Mouse (Mus musculus) E14TG2a.4 (cell line): ENCODE data around the gene Cog4.

Source experiments
- CTCF ChIP-seq: conservative IDR thresholded peaks from 2 replicates; pipeline ENCODE4 v1.5.1; 2014; ENCODE audit warnings: low read length
- NANOG ChIP-seq: IDR thresholded peaks from 2 replicates; pipeline ENCODE4 v1.6.1; 2014; ENCODE audit warnings: borderline replicate concordance, low read length, mixed read lengths

- TF ChIP-seq CTCF (no peak), NANOG (no peak)
These were observed 34.6 kb upstream of the Cog4 start for GRCm38 (mm10) chr8:110811793-110812192.
